Mouse (Mus musculus) hindbrain, embryonic 14.5 days (tissue): Measurements from ENCODE around the gene Sytl3. TPM values are rescaled to one million over a fixed set of nuclear protein-coding genes. Genes with fewer than 3 reads are reported as not detected.

ENCODE experiments used
- ATAC-seq: fragments of 200-750 bp; cut with Nextera tagmentation; 2 replicates; pipeline ENCODE4 v1.8.0; 2017; ENCODE audit warnings: moderate number of reproducible peaks, mild to moderate bottlenecking, moderate TSS enrichment, moderate library complexity; ENCODE audit not compliant: low FRiP score
- DNase-seq: peaks from one replicate; pipeline ENCODE4 v3.0.0-alpha.2; 2015; ENCODE audit warnings: low spot score
- H3K27ac ChIP-seq: fragments of 300-500 bp; sonication (generic); 2 replicates; pipeline ENCODE4 v1.5.1; 2014; ENCODE audit warnings: mild to moderate bottlenecking, moderate library complexity
- H3K27me3 ChIP-seq: fragments of 300-500 bp; sonication (generic); 2 replicates; pipeline ENCODE4 v1.6.1; 2014; ENCODE audit warnings: mild to moderate bottlenecking, low read length, mixed read lengths; ENCODE audit not compliant: control insufficient read depth, insufficient read depth
- H3K36me3 ChIP-seq: fragments of 300-500 bp; sonication (generic); replicated peaks from 2 replicates; pipeline ENCODE4 v1.6.1; 2014; ENCODE audit not compliant: control insufficient read depth, insufficient read depth
- H3K4me1 ChIP-seq: fragments of 300-500 bp; sonication (generic); replicated peaks from 2 replicates; pipeline ENCODE4 v1.6.1; 2014; ENCODE audit warnings: antibody characterized with exemption, low read length, mixed read lengths; ENCODE audit not compliant: control insufficient read depth, insufficient read depth
- H3K4me2 ChIP-seq: fragments of 300-500 bp; sonication (generic); replicated peaks from 2 replicates; pipeline ENCODE4 v1.6.1; 2014; ENCODE audit warnings: mild to moderate bottlenecking, moderate library complexity
- H3K4me3 ChIP-seq: fragments of 300-500 bp; sonication (generic); replicated peaks from 2 replicates; pipeline ENCODE4 v1.5.1; 2014; ENCODE audit warnings: mild to moderate bottlenecking, low read length
- H3K9ac ChIP-seq: fragments of 300-500 bp; sonication (generic); 2 replicates; pipeline ENCODE4 v1.6.1; 2014
- H3K9me3 ChIP-seq: fragments of 300-500 bp; sonication (generic); 2 replicates; pipeline ENCODE4 v1.6.1; 2016; ENCODE audit warnings: low read length; ENCODE audit not compliant: control insufficient read depth
- WGBS: fragments of 180-500 bp; shearing (Covaris S2); extraction: QIAGEN DNeasy Blood & Tissue Kit; methylation state at CpG from one replicate; pipeline ENCODE4 v1.1.7; 2014; 5-methylcytosine and 5-hydroxymethylcytosine counted together
- polyA plus RNA-seq: library from polyadenylated mRNA; unstranded; fragments of >200 nt; fragmentation: Nextera tagmentation; extraction: Ambion mirVana; gene quantifications from 2 replicates; pipeline ENCODE4 v1.2.1, GENCODE M21; 2014

The Sytl3 gene
- polyA plus RNA-seq, 1 experiment from 2014 or later = 0.91 TPM

DNA sequence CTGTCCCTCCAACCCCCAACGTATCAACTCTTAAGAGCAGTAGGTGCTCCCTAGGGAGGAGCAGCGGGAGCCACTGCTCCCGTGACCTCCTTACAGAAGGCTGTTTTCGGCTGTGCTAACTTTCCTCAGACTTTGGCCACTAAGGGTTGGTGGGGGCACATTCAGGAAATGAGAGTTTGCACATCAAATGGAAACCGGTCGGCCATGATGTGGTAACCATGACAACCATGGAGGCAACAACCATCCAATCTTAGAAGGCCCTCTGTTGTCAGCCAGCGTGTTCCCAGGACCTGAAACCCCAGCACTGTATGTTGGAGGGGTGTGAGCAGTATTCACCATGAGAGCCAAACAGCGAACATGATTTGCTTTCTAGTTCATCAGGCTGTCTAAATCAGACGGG lies 116.3 kb downstream of the Sytl3 start:
- Histone ChIP-seq H3K9ac (no peak overlapping the region), H3K36me3 (no peaks in the 10 kb centered on the region), H3K9me3 (no peaks in the 10 kb centered on the region), H3K27me3 (peaks cover 9% of the 10 kb centered on the region; the same call in 1 of the 2 replicates), H3K4me3 (no peak overlapping the region), H3K27ac (no peak overlapping the region), H3K4me2 (no peak overlapping the region), H3K4me1 (peaks cover 12% of the 10 kb centered on the region; the same call in 1 of the 2 replicates)
- DNase-seq (no peak), ATAC-seq (no peak)
- 49% methylated on average over 9 of the region's 9 CpGs for WGBS

DNA sequence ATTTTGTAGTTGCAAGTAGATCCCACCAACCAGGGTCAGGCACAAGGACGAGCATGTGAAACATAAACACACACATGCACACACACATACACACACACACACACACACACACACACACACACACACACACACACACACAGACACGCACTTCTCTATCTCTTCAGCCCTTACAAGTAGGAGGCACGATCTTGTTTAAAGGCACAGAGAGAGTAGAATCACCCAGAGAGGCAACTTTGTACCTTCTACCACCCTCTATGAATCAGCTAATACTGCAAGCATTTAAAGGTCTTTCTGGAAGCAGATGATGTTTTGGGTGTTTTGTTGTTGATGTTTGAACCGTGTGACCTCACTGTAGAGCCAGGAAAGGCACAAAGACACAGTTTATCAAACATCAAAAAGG lies 116.8 kb downstream of the Sytl3 start:
- peaks cover 11% of the 10 kb centered on the region for H3K27me3 ChIP-seq
- ATAC-seq (no peak), DNase-seq (no peak)
- H3K4me3 ChIP-seq = no peak overlapping the region
- no peak overlapping the region for H3K9ac ChIP-seq
- H3K36me3 ChIP-seq = no peaks in the 10 kb centered on the region
- WGBS = 74% methylated on average over 4 of the region's 4 CpGs
- H3K9me3 ChIP-seq = no peaks in the 10 kb centered on the region
- H3K27ac ChIP-seq = no peak overlapping the region
- H3K4me2 ChIP-seq = no peak overlapping the region
- peaks cover 12% of the 10 kb centered on the region; the same call in 1 of the 2 replicates for H3K4me1 ChIP-seq

DNA sequence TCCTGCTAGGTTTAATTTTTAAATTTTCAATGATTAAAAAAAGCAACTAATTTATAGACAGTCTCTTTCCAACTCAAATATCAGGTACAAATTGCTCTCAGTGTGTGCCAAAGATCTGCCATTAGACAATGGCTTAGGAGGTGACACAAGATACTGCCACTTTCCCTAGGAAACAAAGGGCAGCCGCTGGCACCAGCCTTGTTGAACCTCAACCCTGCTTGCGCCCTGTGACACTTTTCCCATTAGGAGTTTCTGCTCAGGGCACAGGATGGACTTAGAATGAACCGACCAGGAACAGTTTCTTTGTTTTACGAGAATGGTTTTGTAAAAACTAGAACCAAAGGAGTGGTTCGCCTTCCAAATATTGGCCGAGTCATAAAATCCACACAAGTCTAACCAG lies 117.2 kb downstream of the Sytl3 start:
- Histone ChIP-seq H3K27me3 (peaks cover 16% of the 10 kb centered on the region), H3K4me3 (no peak overlapping the region), H3K9ac (no peak overlapping the region), H3K4me2 (no peak overlapping the region), H3K27ac (no peak overlapping the region), H3K36me3 (no peaks in the 10 kb centered on the region), H3K9me3 (no peaks in the 10 kb centered on the region), H3K4me1 (peaks cover 12% of the 10 kb centered on the region; the same call in 1 of the 2 replicates)
- no peak for ATAC-seq
- 52% methylated on average over 6 of the region's 6 CpGs for WGBS
- DNase-seq = no peak

DNA sequence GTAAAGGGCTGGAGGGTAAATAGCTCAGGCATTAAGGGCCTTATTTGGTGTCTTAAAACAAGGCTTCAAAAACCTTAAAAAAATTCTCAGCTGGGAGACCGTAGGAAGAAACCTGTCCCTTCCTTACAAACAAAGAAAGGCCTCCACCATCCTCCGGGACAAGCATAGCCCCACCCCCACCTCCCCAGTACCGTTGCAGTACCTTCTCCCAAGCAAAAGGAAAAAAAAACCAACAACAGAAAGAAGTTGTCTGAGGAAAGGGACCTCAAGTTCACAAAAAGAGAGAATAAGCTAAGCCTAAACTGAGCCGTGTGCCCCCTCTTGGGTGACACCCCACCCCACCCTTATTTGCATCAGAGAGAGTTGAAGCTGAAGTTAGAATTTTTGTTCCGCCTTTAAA lies 117.7 kb downstream of the Sytl3 start:
- Histone ChIP-seq H3K4me1 (peaks cover 12% of the 10 kb centered on the region; the same call in 1 of the 2 replicates), H3K27ac (no peak overlapping the region), H3K36me3 (no peaks in the 10 kb centered on the region), H3K4me3 (no peak overlapping the region), H3K9me3 (no peaks in the 10 kb centered on the region), H3K4me2 (no peak overlapping the region), H3K27me3 (peaks cover 20% of the 10 kb centered on the region), H3K9ac (no peak overlapping the region)
- 35% methylated on average over 5 of the region's 5 CpGs for WGBS
- ATAC-seq (no peak), DNase-seq (no peak)

DNA sequence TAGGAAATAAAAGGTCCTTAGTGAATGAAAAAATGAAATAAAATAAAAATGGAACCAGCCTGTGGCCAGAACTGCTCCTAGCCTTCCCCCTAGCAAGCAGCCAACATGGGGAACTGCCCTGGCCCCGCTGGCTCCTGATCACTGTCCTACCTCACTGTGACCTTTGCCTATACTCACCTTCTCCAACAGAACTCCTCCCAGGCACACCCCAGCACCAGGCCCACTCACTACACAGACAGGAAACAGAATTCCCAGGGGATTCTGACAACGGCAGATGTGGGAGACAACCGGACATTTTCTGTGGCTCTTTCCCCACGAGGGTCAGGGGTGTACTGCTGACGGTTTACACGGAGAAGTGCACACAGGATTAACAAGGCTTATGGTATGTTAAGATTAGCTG lies 118.2 kb downstream of the Sytl3 start:
- Histone ChIP-seq H3K4me3 (no peak overlapping the region), H3K9me3 (no peaks in the 10 kb centered on the region), H3K9ac (no peak overlapping the region), H3K27me3 (peaks cover 25% of the 10 kb centered on the region), H3K4me1 (peaks cover 15% of the 10 kb centered on the region), H3K27ac (no peak overlapping the region), H3K4me2 (no peak overlapping the region), H3K36me3 (no peaks in the 10 kb centered on the region)
- ATAC-seq (no peak), DNase-seq (no peak)
- 65% methylated on average over 6 of the region's 6 CpGs for WGBS

DNA sequence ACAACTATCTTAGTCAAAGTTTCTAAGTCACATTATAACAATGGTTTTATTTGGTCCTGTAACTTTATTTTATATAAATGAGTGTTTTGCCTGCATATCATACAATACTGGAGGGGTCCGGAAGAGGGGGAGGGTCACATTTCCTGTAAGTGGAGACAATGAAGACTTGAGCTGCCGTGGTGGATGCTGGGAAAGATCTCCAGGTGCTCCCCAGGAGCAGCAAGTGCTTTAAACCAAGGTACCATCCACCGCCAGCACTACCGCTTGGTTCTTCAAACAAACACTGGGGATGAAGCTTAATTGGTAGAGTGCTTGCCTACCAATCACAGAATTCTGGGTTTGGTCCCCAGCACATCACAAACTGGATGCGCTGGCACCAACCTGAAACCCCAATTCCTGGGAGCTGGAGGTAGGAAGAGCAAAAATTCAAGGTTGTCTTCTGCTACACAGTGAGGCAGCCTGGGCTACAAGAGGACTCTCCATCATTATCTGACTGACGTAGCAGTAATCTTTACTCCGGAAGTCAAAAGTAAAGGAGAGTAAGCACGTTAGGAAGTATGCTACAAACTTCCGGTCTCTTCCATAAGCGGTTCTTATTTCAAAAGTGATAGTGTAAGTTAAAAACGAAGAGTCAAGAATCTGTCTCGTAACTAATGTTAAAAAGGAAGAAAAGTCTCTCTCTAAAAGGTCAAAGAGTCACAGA lies 118.9 kb downstream of the Sytl3 start:
- no peak overlapping the region; the same call in 1 of the 2 replicates for H3K4me3 ChIP-seq
- H3K4me2 ChIP-seq = peak overlapping the region; percentile 94
- no peaks in the 10 kb centered on the region for H3K9me3 ChIP-seq
- peaks cover 30% of the 10 kb centered on the region for H3K27me3 ChIP-seq
- peaks cover 19% of the 10 kb centered on the region for H3K4me1 ChIP-seq
- H3K9ac ChIP-seq = no peak overlapping the region
- DNase-seq (no peak), ATAC-seq (no peak)
- 69% methylated on average over 12 of the region's 12 CpGs for WGBS
- H3K27ac ChIP-seq = no peak overlapping the region
- H3K36me3 ChIP-seq = no peaks in the 10 kb centered on the region

DNA sequence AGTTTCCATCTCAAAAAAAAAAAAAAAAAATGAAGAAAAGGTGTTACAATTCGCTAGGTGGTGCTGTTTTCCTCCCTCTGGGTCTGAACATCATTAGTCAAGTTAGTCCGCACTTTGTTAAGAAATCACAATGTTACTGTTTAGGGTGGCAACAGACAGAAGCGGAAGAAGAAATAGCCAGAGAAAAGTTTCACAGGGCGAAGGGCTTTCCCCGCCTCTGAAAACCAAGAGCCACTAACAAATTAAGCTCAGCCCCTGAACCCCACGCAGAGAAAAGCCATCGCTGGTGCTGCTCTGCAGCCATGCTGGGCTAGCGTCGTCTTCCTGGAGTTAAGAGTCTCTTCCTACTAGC lies 119.4 kb downstream of the Sytl3 start:
- H3K9ac ChIP-seq = peak overlapping the region; percentile 37; the same call in 1 of the 2 replicates
- 3% methylated on average over 9 of the region's 9 CpGs for WGBS
- peaks cover 19% of the 10 kb centered on the region for H3K4me1 ChIP-seq
- DNase-seq (peak; percentile 61), ATAC-seq (no peak)
- peak overlapping the region; percentile 94 for H3K4me2 ChIP-seq
- H3K36me3 ChIP-seq = no peaks in the 10 kb centered on the region
- H3K27me3 ChIP-seq = peaks cover 31% of the 10 kb centered on the region
- H3K9me3 ChIP-seq = no peaks in the 10 kb centered on the region
- H3K27ac ChIP-seq = no peak overlapping the region
- peak overlapping the region; percentile 27 for H3K4me3 ChIP-seq

DNA sequence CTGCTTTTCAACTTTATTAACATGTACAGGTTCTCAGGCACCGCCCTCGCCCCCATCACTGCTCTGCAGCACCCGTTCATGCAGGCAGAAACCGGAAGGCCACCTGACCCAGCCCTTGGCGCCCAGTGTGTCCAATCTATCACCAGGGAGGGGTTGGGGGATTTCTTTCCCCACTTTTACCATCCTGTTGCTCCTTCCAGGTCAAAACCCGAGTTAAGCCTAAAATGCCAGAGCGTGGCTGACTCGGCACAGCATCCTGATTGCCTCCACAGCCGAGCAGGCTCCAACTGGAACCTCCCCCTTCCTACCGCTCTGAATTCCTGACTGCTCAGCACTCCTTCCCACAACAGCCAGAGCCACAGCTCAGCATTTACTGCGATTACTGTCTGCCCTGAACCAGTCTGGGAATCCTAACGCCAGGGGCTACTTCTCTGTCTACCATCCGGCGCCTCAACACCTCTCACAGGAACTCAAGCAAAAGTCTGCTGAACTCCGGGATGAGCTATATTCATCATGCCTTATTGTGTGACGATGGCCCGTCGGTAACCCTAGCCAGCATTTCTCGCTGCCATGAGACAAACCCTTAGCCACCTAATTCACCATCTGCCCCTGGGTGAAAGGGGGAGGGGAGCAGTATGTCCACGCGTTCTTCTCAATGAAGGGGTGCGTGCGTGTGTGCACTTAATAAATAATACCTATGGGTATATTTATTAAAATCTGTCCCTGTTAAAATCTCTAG lies 120.0 kb downstream of the Sytl3 start:
- 6% methylated on average over 23 of the region's 23 CpGs for WGBS
- ATAC-seq = peak; percentile 19; the same call in 1 of the 2 replicates
- Histone ChIP-seq H3K4me1 (peaks cover 19% of the 10 kb centered on the region), H3K36me3 (no peaks in the 10 kb centered on the region), H3K4me2 (peak overlapping the region; percentile 94), H3K9me3 (no peaks in the 10 kb centered on the region), H3K9ac (peak overlapping the region; percentile 38; the same call in 1 of the 2 replicates), H3K4me3 (peak overlapping the region; percentile 27), H3K27me3 (peaks cover 37% of the 10 kb centered on the region), H3K27ac (0 out of 2 replicates have a peak overlapping the region, but pooled peaks have one; percentile 3)
- peak; percentile 42 for DNase-seq

DNA sequence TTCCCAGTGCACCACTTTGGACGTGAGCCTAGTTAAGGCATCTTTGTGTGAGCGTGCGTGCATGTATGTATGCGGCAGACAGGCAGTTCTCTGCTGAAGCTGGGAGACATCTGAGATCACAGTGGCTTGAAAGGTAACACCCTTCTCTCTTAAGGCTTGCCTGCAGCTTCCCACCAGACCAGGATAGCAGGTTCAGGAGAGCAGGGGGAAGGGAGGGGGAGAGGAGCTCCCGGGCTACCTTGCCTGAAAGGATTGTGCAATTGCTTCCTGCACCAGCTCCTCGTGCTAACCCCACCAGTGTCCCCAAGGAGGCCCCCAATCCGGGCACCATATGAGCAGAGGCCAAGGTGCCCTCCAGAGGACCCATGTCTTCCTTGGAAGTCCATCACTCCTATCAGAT lies 120.7 kb downstream of the Sytl3 start:
- ATAC-seq (no peak), DNase-seq (no peak)
- Histone ChIP-seq H3K9ac (peak overlapping the region; percentile 38; the same call in 1 of the 2 replicates), H3K36me3 (no peaks in the 10 kb centered on the region), H3K27ac (no peak overlapping the region), H3K9me3 (no peaks in the 10 kb centered on the region), H3K4me2 (peak overlapping the region; percentile 94), H3K4me1 (peaks cover 19% of the 10 kb centered on the region), H3K4me3 (peak overlapping the region; percentile 27), H3K27me3 (peaks cover 38% of the 10 kb centered on the region)
- WGBS = 25% methylated on average over 7 of the region's 7 CpGs
